Mouse (Mus musculus): ENCODE measurements around the gene Npepl1.

The Npepl1 gene

GRCm38 (mm10) chr2:174109991-174110782 lies at the start of gene Npepl1:
Npepl1 (plus strand) TSS chr2:174110349.
- peak; percentile 74 for DNase-seq

GRCm38 (mm10) chr2:174061219-174061618 lies 48.9 kb upstream of the Npepl1 start:
- DNase-seq = no peak

DNA sequence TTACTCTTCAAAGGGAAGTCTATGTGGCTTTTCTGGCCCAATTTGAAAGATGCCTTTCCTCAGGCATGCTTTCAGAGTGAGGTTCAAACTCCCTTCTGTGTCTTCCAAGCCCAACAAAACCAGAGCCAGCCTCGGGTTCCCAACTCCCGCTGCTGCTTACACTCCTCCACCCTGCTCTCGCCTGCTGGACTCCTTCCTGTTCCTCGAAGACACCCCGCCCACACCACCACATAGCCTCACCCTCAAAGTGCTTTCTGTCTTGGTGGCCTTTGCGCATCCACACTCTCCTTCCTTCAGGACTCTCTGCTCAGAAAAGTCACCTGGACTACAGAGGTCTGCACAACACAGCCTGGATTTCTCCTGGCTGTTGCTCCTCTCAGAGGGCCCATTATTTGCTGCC lies 47.1 kb upstream of the Npepl1 start:
- DNase-seq = no peak

DNA sequence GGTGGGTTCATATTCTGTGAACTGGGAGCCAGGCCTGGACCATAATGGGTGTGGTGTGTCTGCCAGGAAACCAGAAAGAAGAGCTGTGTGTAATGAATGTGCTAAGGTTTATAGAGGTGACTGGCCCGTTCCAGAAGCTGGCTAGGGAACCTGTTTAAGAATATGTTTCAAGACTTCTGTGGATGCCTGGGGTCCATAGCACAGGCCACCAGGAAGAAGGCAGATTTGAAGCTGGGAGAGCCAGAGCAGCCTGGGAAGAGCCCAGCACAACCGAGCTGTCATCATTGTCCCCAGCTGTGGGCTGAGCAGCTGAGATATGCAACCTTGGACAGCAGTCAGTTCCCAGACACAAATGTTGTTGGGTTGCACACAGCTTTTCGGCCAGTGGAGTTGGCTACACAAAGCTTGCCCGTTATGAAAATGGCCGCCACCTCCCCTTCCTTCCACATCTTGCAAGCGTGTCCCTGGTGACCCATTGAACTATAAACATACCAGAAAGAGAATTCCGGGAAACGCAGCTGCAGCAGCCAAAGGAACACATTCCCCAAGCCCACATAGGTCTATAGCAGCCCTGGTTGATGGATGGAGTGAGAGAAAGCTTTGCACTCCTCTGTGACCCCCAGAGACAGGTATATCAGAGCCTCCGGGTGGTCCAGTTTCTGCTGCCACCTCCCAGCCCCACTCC lies 46.5 kb upstream of the Npepl1 start:
- DNase-seq = no peak

DNA sequence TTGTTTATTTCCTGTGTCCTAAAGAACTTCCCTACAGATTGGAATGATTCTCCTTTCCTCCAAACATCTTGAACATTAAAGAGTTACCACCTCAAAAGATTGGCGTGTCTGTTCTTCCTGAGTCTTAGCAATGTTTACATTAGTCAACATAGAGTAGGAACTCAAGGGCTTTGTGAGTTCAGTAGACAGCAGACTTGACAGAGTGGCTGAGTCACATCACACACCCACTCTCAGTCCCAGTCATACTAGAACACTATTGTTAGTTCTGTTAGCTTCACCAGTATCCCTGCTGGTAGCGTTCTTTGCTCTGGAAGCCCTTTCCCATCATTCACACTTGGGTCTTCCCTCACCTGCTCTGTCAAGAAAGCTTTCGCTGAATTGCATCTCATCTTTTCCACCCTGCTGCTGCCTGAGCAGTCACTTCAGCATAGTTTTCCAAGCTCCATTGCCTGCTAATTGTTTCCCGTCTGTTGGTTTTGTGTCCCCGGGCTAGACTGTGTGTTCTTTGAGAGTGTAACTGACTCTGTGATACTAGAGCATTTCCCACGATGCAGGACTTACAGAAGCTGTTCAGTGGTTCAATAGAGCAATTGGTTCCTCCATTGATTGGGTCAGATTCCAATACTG lies 42.2 kb upstream of the Npepl1 start:
- no peak for DNase-seq

- no peak for DNase-seq
Observed at GRCm38 (mm10) chr2:174069532-174070049, 40.6 kb upstream of the Npepl1 start.

- no peak for DNase-seq
Observed at GRCm38 (mm10) chr2:174071406-174071805, 38.7 kb upstream of the Npepl1 start.

GRCm38 (mm10) chr2:174073156-174073790 lies 36.9 kb upstream of the Npepl1 start:
- DNase-seq = no peak

DNA sequence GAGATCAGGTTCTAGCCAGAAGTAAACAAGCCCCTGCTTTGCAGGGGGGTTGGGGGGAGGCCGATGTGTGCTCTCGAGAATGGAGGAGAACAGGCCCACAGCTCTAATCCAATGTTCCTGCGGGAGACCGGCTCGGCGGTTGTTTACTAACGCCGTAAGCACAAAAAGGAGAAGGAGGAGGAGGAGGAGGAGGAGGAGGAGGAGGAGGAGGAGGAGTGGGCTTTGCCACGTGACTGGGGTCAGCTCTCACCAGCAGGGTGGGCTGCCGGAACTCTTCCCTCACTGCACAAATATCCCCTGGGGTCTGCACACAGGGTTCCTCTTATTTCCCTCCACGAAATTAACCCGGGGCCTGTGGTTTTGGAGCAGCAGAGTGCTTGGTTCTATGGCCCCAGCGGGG lies 35.5 kb upstream of the Npepl1 start:
- no peak for DNase-seq

GRCm38 (mm10) chr2:174075072-174075570 lies 35.0 kb upstream of the Npepl1 start:
- peak; percentile 3 for DNase-seq

GRCm38 (mm10) chr2:174075673-174076432 lies 34.3 kb upstream of the Npepl1 start, which contains the start of gene Stx16:
Stx16 (plus strand) TSS chr2:174076308.
- peak; percentile 95 for DNase-seq

DNA sequence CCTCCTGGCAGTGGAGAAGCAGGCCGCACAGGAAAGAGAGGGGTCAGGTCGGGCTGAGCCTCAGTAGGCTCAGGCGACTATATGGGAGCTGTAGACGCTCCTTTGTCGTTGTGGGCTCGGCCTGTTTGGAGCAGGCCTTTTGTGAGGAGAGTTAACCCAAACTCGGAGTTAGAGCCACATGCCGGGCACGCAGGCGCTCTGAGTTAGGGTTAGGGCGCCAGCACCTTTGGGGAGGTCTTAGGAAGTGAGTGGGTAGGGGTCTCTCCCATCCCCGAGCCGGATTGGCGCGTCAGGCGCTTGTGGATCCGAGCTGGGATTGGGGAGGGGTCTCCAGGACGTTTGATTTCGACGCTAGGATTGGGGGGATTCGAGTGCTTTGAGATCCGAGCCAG lies 33.7 kb upstream of the Npepl1 start:
- no peak for DNase-seq

- DNase-seq = peak; percentile 5
Observed at GRCm38 (mm10) chr2:174077004-174077695, 33.0 kb upstream of the Npepl1 start.

- no peak for DNase-seq
Observed at GRCm38 (mm10) chr2:174077776-174078338, 32.3 kb upstream of the Npepl1 start.

GRCm38 (mm10) chr2:174081833-174082232 lies 28.3 kb upstream of the Npepl1 start:
- no peak for DNase-seq

DNA sequence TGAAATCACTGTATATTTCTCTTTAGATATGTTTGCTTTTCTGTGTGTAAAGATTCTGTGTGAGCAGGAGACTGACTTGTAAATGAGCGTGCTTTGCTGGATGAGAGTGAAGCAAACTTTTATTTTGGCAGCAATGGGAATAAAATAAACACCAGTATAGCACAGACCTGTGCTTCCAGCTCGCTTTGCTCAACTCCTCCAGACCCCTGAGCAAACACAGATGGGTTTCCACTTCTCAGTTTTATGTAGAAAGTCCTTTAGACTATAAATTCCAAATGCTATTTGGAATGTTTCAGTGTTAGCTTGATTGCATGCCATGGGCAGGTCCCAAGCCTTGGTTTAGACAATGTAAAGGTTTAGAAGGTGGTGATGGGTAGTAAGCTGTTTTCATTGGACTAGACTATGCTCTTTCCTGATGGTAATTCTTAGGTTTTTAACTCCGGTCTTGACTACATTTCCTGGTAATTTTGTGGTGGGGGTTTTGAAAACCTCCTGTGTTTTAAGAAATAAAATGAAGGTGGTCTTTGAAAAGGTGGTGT lies 27.7 kb upstream of the Npepl1 start:
- no peak for DNase-seq

DNA sequence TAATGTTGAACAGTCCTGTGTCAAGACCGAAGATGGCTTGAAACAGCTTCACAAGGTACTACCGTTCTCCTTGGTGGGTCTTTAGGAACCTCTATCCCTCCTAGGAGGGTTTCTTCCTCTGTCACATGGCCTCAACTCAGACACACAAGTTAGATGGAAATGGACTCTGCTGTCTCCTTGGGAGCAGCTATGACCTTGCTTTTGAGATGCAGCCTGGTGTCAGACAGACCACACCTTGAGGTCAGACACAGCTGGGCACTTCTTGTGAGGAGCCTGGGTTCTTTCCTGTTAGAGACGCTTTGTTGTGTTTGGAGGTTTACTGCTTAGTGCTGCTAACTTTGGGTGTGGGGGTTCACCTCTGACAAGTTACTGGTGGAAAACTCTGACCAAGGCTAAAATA lies 15.1 kb upstream of the Npepl1 start:
- DNase-seq = no peak

DNA sequence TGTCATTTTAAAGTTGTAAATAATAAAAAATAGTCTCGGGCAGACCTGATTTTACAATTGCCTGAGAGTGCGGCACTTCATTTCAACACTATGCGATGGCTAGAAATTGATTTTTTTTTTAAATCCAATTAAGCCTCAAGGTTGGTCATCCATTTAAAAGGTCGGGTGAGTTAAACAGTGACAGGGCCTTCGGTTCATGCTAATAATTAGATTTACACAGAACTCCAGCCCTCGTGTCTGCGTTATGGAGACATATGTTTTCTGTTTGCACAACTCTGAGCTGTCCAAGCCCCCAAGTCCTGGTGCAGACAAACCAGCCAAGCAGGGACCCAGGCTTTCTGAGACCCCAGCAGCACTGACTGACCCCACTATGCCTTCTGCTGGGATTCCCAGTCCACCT lies 7.8 kb upstream of the Npepl1 start:
- DNase-seq = no peak

DNA sequence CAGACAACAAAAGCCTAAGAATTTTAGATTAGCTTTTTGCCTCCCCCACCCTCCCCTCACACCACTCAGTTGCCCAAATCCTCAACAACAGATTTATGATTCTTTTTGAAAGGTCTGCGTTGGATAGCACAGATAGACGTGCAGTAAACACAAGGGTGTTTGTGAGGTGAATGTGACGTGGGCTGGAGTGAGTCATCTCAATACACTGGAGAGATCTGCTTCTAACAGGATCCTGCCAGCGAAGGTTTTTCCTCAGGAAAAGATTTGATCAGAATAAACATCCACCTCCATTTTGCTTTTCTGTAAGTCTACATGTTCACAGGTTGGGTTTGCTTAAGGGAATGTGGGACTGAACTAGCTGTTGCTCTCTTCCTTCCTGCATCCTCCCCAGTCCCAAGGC lies 6.6 kb upstream of the Npepl1 start:
- no peak for DNase-seq

GRCm38 (mm10) chr2:174107375-174107774 lies 2.8 kb upstream of the Npepl1 start:
- no peak for DNase-seq

All from lung, postnatal 14 days (tissue).